Mouse (Mus musculus) megakaryocyte, embryonic 14.5 days (primary cell): ENCODE measurements around the gene Sox6. TPM values are rescaled to one million over a fixed set of nuclear protein-coding genes. Genes with fewer than 3 reads are reported as not detected.

Experiments
- H3K27me3 ChIP-seq: replicated peaks from 2 replicates; pipeline ENCODE3; 2012; ENCODE audit warnings: inconsistent platforms
- H3K36me3 ChIP-seq: replicated peaks from 2 replicates; pipeline ENCODE3; 2012; ENCODE audit warnings: low read length, inconsistent platforms, mixed read lengths
- H3K4me1 ChIP-seq: 2 replicates; pipeline ENCODE4 v1.6.1; 2012; ENCODE audit warnings: inconsistent platforms
- H3K4me3 ChIP-seq: replicated peaks from 2 replicates; pipeline ENCODE3; 2012; ENCODE audit warnings: moderate library complexity, mild to moderate bottlenecking, inconsistent platforms
- H3K9me3 ChIP-seq: 2 replicates; pipeline ENCODE4 v1.6.1; 2012; ENCODE audit warnings: inconsistent platforms
- FLI1 ChIP-seq: IDR thresholded peaks from 2 replicates; pipeline ENCODE4 v1.6.1; 2012; ENCODE audit warnings: low read length, inconsistent platforms, mixed read lengths
- GATA1 ChIP-seq: IDR thresholded peaks from 3 replicates; pipeline ENCODE4 v1.6.1; 2012; ENCODE audit warnings: mixed read lengths, low read length, inconsistent platforms, borderline replicate concordance
- polyA plus RNA-seq: library from polyadenylated mRNA; stranded (reverse); fragments of >175 nt; gene quantifications from 2 replicates; pipeline ENCODE4 v1.2.3, GENCODE M21; 2012; ENCODE audit warnings: low replicate concordance; ENCODE audit not compliant: insufficient read depth

Sox6 gene
- polyA plus RNA-seq, 1 experiment, result 0.17 TPM

GRCm38 (mm10) chr7:116034282-116034758 is 4.3 kb downstream of the Sox6 start:
- Histone ChIP-seq H3K4me1 (peaks cover 56% of the 10 kb centered on the region), H3K9me3 (0 out of 2 replicates have a peak, but pooled peaks cover 2% of the 10 kb centered on the region), H3K4me3 (peak overlapping the region; percentile 91), H3K27me3 (peaks cover 94% of the 10 kb centered on the region), H3K36me3 (no peaks in the 10 kb centered on the region)
- no peak for TF ChIP-seq FLI1

GRCm38 (mm10) chr7:116033371-116034241 is 5.0 kb downstream of the Sox6 start:
- peak overlapping the region; percentile 91 for H3K4me3 ChIP-seq
- H3K36me3 ChIP-seq, result no peaks in the 10 kb centered on the region
- H3K9me3 ChIP-seq, result 0 out of 2 replicates have a peak, but pooled peaks cover 2% of the 10 kb centered on the region
- no peak for TF ChIP-seq GATA1
- TF ChIP-seq FLI1, result no peak
- H3K4me1 ChIP-seq, result peaks cover 49% of the 10 kb centered on the region
- H3K27me3 ChIP-seq, result peaks cover 90% of the 10 kb centered on the region

DNA sequence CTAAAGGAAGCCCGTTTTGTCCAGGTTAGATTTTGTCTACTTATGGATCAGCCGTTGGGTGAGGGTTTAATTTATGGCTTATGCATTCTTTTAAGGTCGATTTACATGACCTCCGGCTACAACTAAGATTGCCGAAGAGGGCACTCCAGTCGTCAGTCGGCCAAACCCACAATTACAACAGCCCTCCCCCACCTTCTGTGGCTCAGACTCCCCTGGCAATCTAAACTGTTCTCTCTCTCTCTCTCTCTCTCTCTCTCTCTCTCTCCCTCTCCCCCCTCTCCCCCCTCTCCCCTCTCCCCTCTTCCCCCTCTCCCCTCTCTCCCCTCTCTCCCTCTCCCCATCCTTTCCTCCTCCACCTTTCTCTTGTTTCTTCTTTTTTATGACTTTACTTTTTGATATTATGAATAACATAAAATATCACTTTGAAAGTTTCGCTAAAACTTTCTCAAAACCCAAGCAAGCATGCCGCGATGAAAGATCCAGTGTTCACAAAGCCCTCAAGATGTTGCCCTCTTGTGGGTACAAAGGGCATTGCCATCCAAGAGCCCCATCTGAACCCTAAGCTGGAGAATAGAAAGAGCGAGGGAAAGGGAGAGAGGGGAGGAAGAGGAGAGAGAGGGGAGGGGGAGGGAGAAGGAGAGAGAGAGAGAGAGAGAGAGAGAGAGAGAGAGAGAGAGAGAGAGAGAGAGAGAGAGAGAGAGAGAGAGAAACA is 5.8 kb downstream of the Sox6 start:
- 0 out of 2 replicates have a peak, but pooled peaks cover 2% of the 10 kb centered on the region for H3K9me3 ChIP-seq
- H3K36me3 ChIP-seq, result no peaks in the 10 kb centered on the region
- peaks cover 83% of the 10 kb centered on the region for H3K27me3 ChIP-seq
- H3K4me1 ChIP-seq, result peaks cover 40% of the 10 kb centered on the region
- peak overlapping the region; percentile 91 for H3K4me3 ChIP-seq
- no peak for TF ChIP-seq FLI1
- no peak for TF ChIP-seq GATA1

GRCm38 (mm10) chr7:116031718-116032595 is 6.6 kb downstream of the Sox6 start:
- peak overlapping the region; percentile 91 for H3K4me3 ChIP-seq

DNA sequence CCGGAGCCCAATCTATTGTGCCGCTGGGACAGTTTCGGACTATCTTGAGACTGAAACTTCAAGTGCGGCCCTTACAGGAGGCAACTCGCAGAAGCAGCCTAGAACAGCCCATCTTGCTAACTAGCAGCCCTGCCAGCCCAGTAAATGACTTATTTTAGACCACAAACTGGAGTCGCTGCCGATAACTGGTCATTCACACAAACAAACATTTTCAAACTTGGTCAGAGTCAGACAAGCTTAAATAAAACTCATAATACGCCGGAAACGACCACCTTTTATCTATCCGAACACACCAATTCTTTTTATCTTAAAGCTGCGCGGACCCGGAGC is 7.2 kb downstream of the Sox6 start:
- no peaks in the 10 kb centered on the region for H3K9me3 ChIP-seq
- H3K4me3 ChIP-seq, result peak overlapping the region; percentile 91
- peaks cover 36% of the 10 kb centered on the region for H3K4me1 ChIP-seq
- no peaks in the 10 kb centered on the region for H3K36me3 ChIP-seq
- TF ChIP-seq FLI1, result no peak
- peaks cover 74% of the 10 kb centered on the region for H3K27me3 ChIP-seq

More at GRCm38 (mm10) chr7:116031718-116032595, 6.6 kb downstream of the Sox6 start:
- Histone ChIP-seq H3K9me3 (no peaks in the 10 kb centered on the region), H3K36me3 (no peaks in the 10 kb centered on the region), H3K4me1 (peaks cover 36% of the 10 kb centered on the region), H3K27me3 (peaks cover 80% of the 10 kb centered on the region)
- TF ChIP-seq GATA1 (no peak), FLI1 (no peak)

DNA sequence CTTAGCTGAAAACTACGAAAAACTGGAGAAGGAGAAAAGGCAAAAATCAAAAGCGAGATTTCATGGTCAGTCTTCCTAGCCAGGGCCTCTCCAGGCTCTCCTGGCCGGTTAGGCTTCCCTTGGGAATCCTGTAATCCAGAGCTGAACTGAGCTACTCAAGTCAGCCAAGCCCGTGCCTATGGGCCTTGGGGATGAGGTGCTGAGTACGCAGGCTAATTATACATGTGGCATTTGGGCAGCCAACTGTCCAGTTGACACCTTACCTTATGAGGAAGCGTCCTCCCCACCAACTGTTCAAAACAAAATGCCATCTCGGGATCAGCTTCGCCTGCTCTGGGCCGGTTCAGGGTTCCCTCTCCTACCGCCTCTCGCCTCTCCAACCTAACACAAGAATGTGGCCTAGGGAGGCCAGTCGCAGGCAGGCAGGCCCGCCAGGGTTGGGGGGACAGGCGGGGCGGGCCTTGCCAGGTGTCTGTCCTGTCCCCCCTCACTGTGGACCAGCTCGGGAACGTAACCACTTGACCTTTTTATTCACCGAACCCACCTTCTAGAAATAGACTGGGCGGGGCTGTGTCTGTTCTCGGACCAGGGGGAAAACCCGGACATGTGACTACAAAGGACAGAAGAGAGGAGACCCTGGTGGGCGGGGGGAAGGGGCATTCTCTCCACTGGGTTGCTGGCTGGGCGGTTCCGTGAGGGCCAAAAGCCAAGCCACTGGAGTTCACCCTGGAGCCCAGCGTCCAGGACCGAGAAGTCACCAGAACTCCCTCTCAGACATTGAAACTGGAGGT is 7.8 kb downstream of the Sox6 start:
- Histone ChIP-seq H3K4me3 (peak overlapping the region; percentile 91), H3K4me1 (peaks cover 36% of the 10 kb centered on the region), H3K27me3 (peaks cover 70% of the 10 kb centered on the region), H3K9me3 (no peaks in the 10 kb centered on the region), H3K36me3 (no peaks in the 10 kb centered on the region)
- no peak for TF ChIP-seq FLI1
- no peak for TF ChIP-seq GATA1

DNA sequence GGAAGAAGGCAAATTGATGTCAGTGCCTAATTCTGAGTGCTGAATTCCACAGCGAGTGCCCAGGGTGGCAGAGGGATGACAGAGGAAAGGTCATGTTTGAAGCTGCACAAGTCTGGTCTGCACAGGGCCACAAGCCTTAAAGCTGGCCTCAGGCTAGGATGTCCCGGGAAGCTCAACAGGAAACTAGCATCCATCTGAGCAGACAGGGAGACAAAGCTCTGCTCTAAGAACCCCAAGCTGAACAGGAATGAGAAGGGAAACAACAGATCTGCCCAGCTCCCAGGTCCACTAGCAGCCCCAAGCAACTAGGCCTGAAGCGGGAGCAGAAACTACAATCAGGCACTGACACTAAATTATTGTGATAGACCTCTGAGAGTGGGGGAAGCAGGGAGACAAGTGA is 8.6 kb downstream of the Sox6 start:
- no peaks in the 10 kb centered on the region for H3K9me3 ChIP-seq
- H3K27me3 ChIP-seq, result peaks cover 65% of the 10 kb centered on the region
- TF ChIP-seq GATA1, result no peak
- TF ChIP-seq FLI1, result no peak
- peaks cover 36% of the 10 kb centered on the region for H3K4me1 ChIP-seq
- no peaks in the 10 kb centered on the region for H3K36me3 ChIP-seq
- no peak overlapping the region for H3K4me3 ChIP-seq

DNA sequence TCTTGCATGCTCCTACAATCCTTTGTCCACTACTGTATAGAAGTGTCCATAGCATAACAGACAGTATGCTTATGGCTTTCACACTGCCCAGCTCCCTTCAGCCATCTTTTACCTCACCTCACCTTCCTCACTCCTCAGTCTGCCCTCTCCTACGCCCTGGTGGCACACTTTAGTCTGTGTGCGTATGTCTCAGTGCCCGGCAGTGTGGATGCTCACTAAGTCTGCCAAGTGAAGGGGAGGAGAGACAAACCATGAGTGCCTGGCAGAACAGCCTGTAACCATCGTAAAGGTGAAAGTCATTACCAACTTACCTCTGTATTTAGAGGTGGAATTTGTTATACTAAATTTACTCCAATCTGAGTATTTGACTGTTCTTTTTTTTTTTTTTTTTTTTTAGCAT is 35.9 kb downstream of the Sox6 start:
- H3K36me3 ChIP-seq, result no peaks in the 10 kb centered on the region
- H3K27me3 ChIP-seq, result no peaks in the 10 kb centered on the region
- no peak for TF ChIP-seq FLI1
- no peak for TF ChIP-seq GATA1
- H3K9me3 ChIP-seq, result no peaks in the 10 kb centered on the region
- H3K4me1 ChIP-seq, result no peaks in the 10 kb centered on the region
- H3K4me3 ChIP-seq, result peak overlapping the region; percentile 28

GRCm38 (mm10) chr7:115988109-115988779 is 50.4 kb downstream of the Sox6 start:
- H3K4me3 ChIP-seq, result no peak overlapping the region
- no peaks in the 10 kb centered on the region for H3K27me3 ChIP-seq
- H3K9me3 ChIP-seq, result no peaks in the 10 kb centered on the region
- peaks cover 5% of the 10 kb centered on the region; the same call in 1 of the 2 replicates for H3K4me1 ChIP-seq
- no peak for TF ChIP-seq FLI1
- TF ChIP-seq GATA1, result no peak
- no peaks in the 10 kb centered on the region for H3K36me3 ChIP-seq
